Mouse (Mus musculus) megakaryocyte, embryonic 14.5 days (primary cell): ENCODE measurements around the gene Rab40c.

Experiments
- FLI1 ChIP-seq: IDR thresholded peaks from 2 replicates; pipeline ENCODE4 v1.6.1; 2012; ENCODE audit warnings: low read length, inconsistent platforms, mixed read lengths
- GATA1 ChIP-seq: IDR thresholded peaks from 3 replicates; pipeline ENCODE4 v1.6.1; 2012; ENCODE audit warnings: mixed read lengths, low read length, inconsistent platforms, borderline replicate concordance

GRCm38 (mm10) chr17:25865288-25865687, 54.2 kb downstream of the Rab40c start:
- no peak for TF ChIP-seq GATA1
- no peak for TF ChIP-seq FLI1
